Mouse (Mus musculus) kidney, adult 2 months (tissue): ENCODE measurements around the gene H2-M10.6. TPM values are rescaled to one million over a fixed set of nuclear protein-coding genes. Genes with fewer than 3 reads are reported as not detected.
"Not testable (repeated sequence)": the region's sequence is repeated elsewhere in the genome, so short reads cannot be mapped to it uniquely, and the experiment has no call there.

ENCODE experiments used
- DNase-seq: peaks from one replicate; pipeline ENCODE4 v3.0.0; 2021
- H3K27ac ChIP-seq: fragments of 200-500 bp; 2 replicates; pipeline ENCODE4 v1.5.1; 2012; ENCODE audit warnings: low read depth, low read length, control low read depth, inconsistent platforms; ENCODE audit not compliant: insufficient read depth
- H3K27me3 ChIP-seq: fragments of 200-500 bp; replicated peaks from 2 replicates; pipeline ENCODE4 v1.6.1; 2012; ENCODE audit warnings: mild to moderate bottlenecking, moderate library complexity, low read length, inconsistent platforms; ENCODE audit not compliant: control insufficient read depth, insufficient read depth
- H3K36me3 ChIP-seq: fragments of 200-500 bp; 2 replicates; pipeline ENCODE4 v1.6.1; 2012; ENCODE audit warnings: mild to moderate bottlenecking, moderate library complexity, low read length, inconsistent platforms; ENCODE audit not compliant: control insufficient read depth, insufficient read depth
- H3K4me1 ChIP-seq: fragments of 200-500 bp; 2 replicates; pipeline ENCODE4 v1.6.1; 2011; ENCODE audit warnings: low read length; ENCODE audit not compliant: control insufficient read depth, insufficient read depth
- H3K4me3 ChIP-seq: fragments of 200-500 bp; 2 replicates; pipeline ENCODE4 v1.5.1; 2011; ENCODE audit warnings: mild to moderate bottlenecking, low read depth, low read length, control low read depth; ENCODE audit not compliant: insufficient read depth
- CTCF ChIP-seq: fragments of 200-500 bp; conservative IDR thresholded peaks from 2 replicates; pipeline ENCODE4 v1.5.1; 2011; ENCODE audit warnings: low read depth, mild to moderate bottlenecking, control low read depth, low read length, moderate library complexity, mixed read lengths; ENCODE audit not compliant: insufficient read depth, insufficient read length
- POLR2A ChIP-seq: fragments of 200-500 bp; IDR thresholded peaks from one replicate; pipeline ENCODE4 v1.6.1; 2011; ENCODE audit warnings: low read depth, low read length, control low read depth
- WGBS: fragments of 180-500 bp; shearing (Covaris S2); methylation state at CpG from one replicate; pipeline ENCODE4 v1.1.7; 2018; 5-methylcytosine and 5-hydroxymethylcytosine counted together
- polyA plus RNA-seq: library from polyadenylated mRNA; depleted of rRNA; stranded (reverse); fragments of >200 nt; gene quantifications from 2 replicates; pipeline ENCODE4 v1.2.3, GENCODE M21; 2012; rRNA removed

The H2-M10.6 gene
- not detected in 2 replicates for polyA plus RNA-seq

GRCm38 (mm10) chr17:36811871-36812270 is at the start of gene H2-M10.6:
Gene H2-M10.6, plus strand, starts transcription at chr17:36812171.
- TF ChIP-seq POLR2A, result no peak
- Histone ChIP-seq H3K36me3 (no peaks in the 10 kb centered on the region), H3K27ac (no peak within 1 kb of the TSS), H3K27me3 (no peaks in the 10 kb centered on the region), H3K4me1 (no peaks in the 10 kb centered on the region), H3K4me3 (no peak within 1 kb of the TSS)
- DNase-seq, result no peak

- no peak for DNase-seq
- Histone ChIP-seq H3K4me3 (no peak overlapping the region), H3K27me3 (no peaks in the 10 kb centered on the region), H3K36me3 (no peaks in the 10 kb centered on the region), H3K27ac (no peak overlapping the region), H3K4me1 (no peaks in the 10 kb centered on the region)
- WGBS, result 56% methylated on average over 2 of the region's 2 CpGs
- no peak for TF ChIP-seq CTCF
- no peak for TF ChIP-seq POLR2A
Measured at GRCm38 (mm10) chr17:36763816-36764215, 48.2 kb upstream of the H2-M10.6 start.

GRCm38 (mm10) chr17:36764244-36764643 is 47.7 kb upstream of the H2-M10.6 start:
- H3K4me1 ChIP-seq, H3K27ac ChIP-seq, H3K27me3 ChIP-seq, H3K4me3 ChIP-seq, H3K36me3 ChIP-seq: not testable (repeated sequence)
- DNase-seq, result peak; percentile 19
- WGBS, result 18% methylated on average over 2 of the region's 2 CpGs

GRCm38 (mm10) chr17:36765403-36765802 is 46.6 kb upstream of the H2-M10.6 start:
- 24% methylated on average over 2 of the region's 2 CpGs for WGBS
- DNase-seq, result peak; percentile 21

GRCm38 (mm10) chr17:36772610-36773009 is 39.4 kb upstream of the H2-M10.6 start, which contains the start of gene H2-M10.5:
Gene H2-M10.5, plus strand, starts transcription at chr17:36772910.
- not testable (repeated sequence) for H3K36me3 ChIP-seq, H3K27ac ChIP-seq, H3K4me1 ChIP-seq, DNase-seq, H3K4me3 ChIP-seq, H3K27me3 ChIP-seq
- WGBS, result 89% methylated on average over 2 of the region's 2 CpGs

More at GRCm38 (mm10) chr17:36765403-36765802, 46.6 kb upstream of the H2-M10.6 start:
- not testable (repeated sequence) for H3K27ac ChIP-seq, H3K4me1 ChIP-seq, H3K4me3 ChIP-seq, H3K36me3 ChIP-seq, H3K27me3 ChIP-seq

GRCm38 (mm10) chr17:36781533-36781932 is 30.4 kb upstream of the H2-M10.6 start:
- no peak for DNase-seq
- Histone ChIP-seq H3K27ac (no peak overlapping the region), H3K27me3 (no peaks in the 10 kb centered on the region), H3K4me1 (no peaks in the 10 kb centered on the region), H3K4me3 (no peak overlapping the region), H3K36me3 (no peaks in the 10 kb centered on the region)
- no peak for TF ChIP-seq CTCF
- no peak for TF ChIP-seq POLR2A
- 42% methylated on average over 3 of the region's 3 CpGs for WGBS

GRCm38 (mm10) chr17:36786483-36786886 is 25.5 kb upstream of the H2-M10.6 start:
- DNase-seq, result peak; percentile 56
- not testable (repeated sequence) for H3K4me3 ChIP-seq, H3K27me3 ChIP-seq, H3K36me3 ChIP-seq, H3K4me1 ChIP-seq, H3K27ac ChIP-seq
- TF ChIP-seq CTCF, result peak; percentile 51
- 45% methylated on average over 1 of the region's 1 CpGs for WGBS

- no peak for DNase-seq
- H3K4me1 ChIP-seq, result no peaks in the 10 kb centered on the region
- no peak for TF ChIP-seq CTCF
- no peak for TF ChIP-seq POLR2A
- no peaks in the 10 kb centered on the region for H3K36me3 ChIP-seq
- H3K27ac ChIP-seq, result no peak overlapping the region
- H3K27me3 ChIP-seq, result no peaks in the 10 kb centered on the region
- no peak overlapping the region for H3K4me3 ChIP-seq
- WGBS, result 40% methylated on average over 2 of the region's 2 CpGs
Measured at GRCm38 (mm10) chr17:36788351-36788750, 23.6 kb upstream of the H2-M10.6 start.
